Mouse (Mus musculus): ENCODE results near the gene Entpd2. TPM values are rescaled to one million over a fixed set of nuclear protein-coding genes. Genes with fewer than 3 reads are reported as not detected.

Gene Entpd2
- total and polyA plus RNA-seq, 3 experiments = not detected

DNA sequence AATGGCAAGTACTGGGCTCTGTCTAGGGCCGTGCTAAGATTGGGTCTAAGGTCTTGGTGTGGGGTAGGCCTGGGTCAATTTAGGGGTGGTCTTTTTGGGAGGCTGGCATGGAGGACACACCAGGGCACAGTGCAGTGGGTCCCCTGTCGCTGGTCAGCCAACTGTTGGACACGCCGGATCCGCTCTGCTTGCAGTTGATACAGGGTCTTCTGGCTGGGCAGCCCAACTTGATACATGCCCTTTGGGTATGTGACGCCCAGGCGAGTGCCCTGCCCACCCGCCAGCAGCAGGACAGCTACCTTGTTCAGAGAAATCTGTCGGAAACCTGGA lies 30.9 kb upstream of the Entpd2 start:
- Histone ChIP-seq H3K27ac (ENCODE audit: control insufficient read depth, low read depth, low read length) (no peak overlapping the region), H3K79me2 (ENCODE audit: control insufficient read depth, insufficient read depth, low read length, poor library complexity) (no peaks in the 10 kb centered on the region), H3K9me3 (replicated peaks; ENCODE audit: insufficient read depth, low read length) (no peaks in the 10 kb centered on the region), H3K4me1 (ENCODE audit: control insufficient read depth in 1 of 2, insufficient read depth in 2 of 2, low read length in 2 of 2) (peaks cover 3 to 11% of the 10 kb centered on the region in 2 experiments; a peak in 3 of 4 replicates), H3K4me3 (ENCODE audit: control insufficient read depth in 1 of 2, insufficient read depth in 1 of 2, low read depth in 2 of 2, low read length in 2 of 2) (peak overlapping the region; percentile 76 to 91), H3K9ac (ENCODE audit: control insufficient read depth, low read depth, low read length, poor library complexity, severe bottlenecking) (peak overlapping the region; percentile 68), H3K36me3 (ENCODE audit: control insufficient read depth in 1 of 2, insufficient read depth in 2 of 2, low read length in 2 of 2) (peaks cover 0 to 3% of the 10 kb centered on the region in 2 experiments; a peak in 2 of 4 replicates), H3K27me3 (ENCODE audit: control insufficient read depth in 1 of 2, insufficient read depth in 2 of 2, low read length in 2 of 2) (no peaks in the 10 kb centered on the region)
- no peak for TF ChIP-seq MAFK (IDR thresholded peaks at IDR 0.05; ENCODE audit: borderline replicate concordance, low read depth, low read length)
- no peak for TF ChIP-seq ZNF384 (IDR thresholded peaks at IDR 0.05; ENCODE audit: low read depth, low read length)
- no peak for TF ChIP-seq MYC (IDR thresholded peaks at IDR 0.05; ENCODE audit: low read depth, low read length)
- TF ChIP-seq MXI1 (IDR thresholded peaks at IDR 0.05; ENCODE audit: low read depth, low read length) = no peak
- TF ChIP-seq CHD2 (IDR thresholded peaks at IDR 0.05; ENCODE audit: low read length) = no peak
- no peak for TF ChIP-seq ZC3H11A (IDR thresholded peaks at IDR 0.05; ENCODE audit: low read depth, low read length)
- no peak for TF ChIP-seq NRF1 (IDR thresholded peaks at IDR 0.05; ENCODE audit: insufficient read depth, low read depth, low read length, poor library complexity, severe bottlenecking)
- no peak for TF ChIP-seq SIN3A (IDR thresholded peaks at IDR 0.05; ENCODE audit: low read length)
- no peak for TF ChIP-seq E2F4 (IDR thresholded peaks at IDR 0.05; ENCODE audit: borderline replicate concordance, low read depth, low read length)
- TF ChIP-seq ZMIZ1 (IDR thresholded peaks at IDR 0.05; ENCODE audit: low read depth, low read length) = no peak
- no peak for TF ChIP-seq GABPA (IDR thresholded peaks at IDR 0.05; ENCODE audit: low read depth, low read length)
- no peak for TF ChIP-seq MYB (IDR thresholded peaks at IDR 0.05; ENCODE audit: low read depth, low read length)
- TF ChIP-seq NELFE (IDR thresholded peaks at IDR 0.05; ENCODE audit: low read depth, low read length) = no peak
- no peak for TF ChIP-seq TCF12 (IDR thresholded peaks at IDR 0.05; ENCODE audit: low read depth, low read length)
- TF ChIP-seq ETS1 (IDR thresholded peaks at IDR 0.05; ENCODE audit: low read depth, low read length) = no peak
- TF ChIP-seq MAX (IDR thresholded peaks at IDR 0.05; ENCODE audit: low read length) = no peak
- no peak for TF ChIP-seq RCOR1 (IDR thresholded peaks at IDR 0.05; ENCODE audit: low read depth, low read length)
- no peak for TF ChIP-seq MEF2A (IDR thresholded peaks at IDR 0.05; ENCODE audit: extremely low read depth, insufficient replicate concordance, low read depth, low read length, poor library complexity, severe bottlenecking)
- no peak for TF ChIP-seq HCFC1 (IDR thresholded peaks at IDR 0.05; ENCODE audit: low read depth, low read length)
- TF ChIP-seq CTCF (IDR thresholded peaks at IDR 0.05 in 2 of 3, conservative IDR thresholded peaks at IDR 0.05 in 1 of 3; ENCODE audit: control insufficient read depth in 1 of 3, insufficient read depth in 1 of 3, low read depth in 2 of 3, low read length in 3 of 3, poor library complexity in 1 of 3, severe bottlenecking in 1 of 3) = no peak
- no peak for DNase-seq (ENCODE audit: low read depth, low spot score)

GRCm38 (mm10) chr2:25365091-25365761 lies 30.4 kb upstream of the Entpd2 start, which contains the start of gene Uap1l1:
Uap1l1 (minus strand) TSS chr2:25365682.
- peak within 1 kb of the TSS; percentile 68 for H3K9ac ChIP-seq (ENCODE audit: control insufficient read depth, low read depth, low read length, poor library complexity, severe bottlenecking)
- H3K4me1 ChIP-seq (ENCODE audit: control insufficient read depth in 1 of 2, insufficient read depth in 2 of 2, low read length in 2 of 2) = peaks cover 5 to 13% of the 10 kb centered on the region in 2 experiments
- H3K4me3 ChIP-seq (ENCODE audit: control insufficient read depth in 1 of 2, insufficient read depth in 1 of 2, low read depth in 2 of 2, low read length in 2 of 2) = peak within 1 kb of the TSS; percentile 76 to 91
- no peaks in the 10 kb centered on the region for H3K27me3 ChIP-seq (ENCODE audit: control insufficient read depth in 1 of 2, insufficient read depth in 2 of 2, low read length in 2 of 2)
- H3K79me2 ChIP-seq (ENCODE audit: control insufficient read depth, insufficient read depth, low read length, poor library complexity) = no peaks in the 10 kb centered on the region
- no peaks in the 10 kb centered on the region for H3K9me3 ChIP-seq (replicated peaks; ENCODE audit: insufficient read depth, low read length)
- DNase-seq (ENCODE audit: low read depth, low spot score) = peak; percentile 66
- 0 out of 2 replicates have a peak within 1 kb of the TSS, but pooled peaks have one; percentile 19 for H3K27ac ChIP-seq (ENCODE audit: control insufficient read depth, low read depth, low read length)
- H3K36me3 ChIP-seq (ENCODE audit: control insufficient read depth in 1 of 2, insufficient read depth in 2 of 2, low read length in 2 of 2) = peaks cover 0 to 3% of the 10 kb centered on the region in 2 experiments; a peak in 2 of 4 replicates
- peak; percentile 55 to 73; a peak in 3 of 4 replicates for TF ChIP-seq POLR2A (IDR thresholded peaks at IDR 0.05; ENCODE audit: control insufficient read depth in 1 of 2, insufficient read depth in 1 of 2, low read depth in 1 of 2, low read length in 2 of 2, poor library complexity in 1 of 2)
- peak; percentile 44; the same call in 1 of the 2 replicates for TF ChIP-seq MXI1 (IDR thresholded peaks at IDR 0.05; ENCODE audit: low read depth, low read length)
- 0 out of 2 replicates have a peak, but pooled peaks have one; percentile 10 for TF ChIP-seq ETS1 (IDR thresholded peaks at IDR 0.05; ENCODE audit: low read depth, low read length)
- TF ChIP-seq MYB (IDR thresholded peaks at IDR 0.05; ENCODE audit: low read depth, low read length) = no peak
- no peak for TF ChIP-seq MYC (IDR thresholded peaks at IDR 0.05; ENCODE audit: low read depth, low read length)
- no peak for TF ChIP-seq E2F4 (IDR thresholded peaks at IDR 0.05; ENCODE audit: borderline replicate concordance, low read depth, low read length)
- no peak for TF ChIP-seq ZNF384 (IDR thresholded peaks at IDR 0.05; ENCODE audit: low read depth, low read length)
- TF ChIP-seq TAL1 (IDR thresholded peaks at IDR 0.05; ENCODE audit: low read length) = 0 out of 2 replicates have a peak, but pooled peaks have one; percentile 6
- no peak for TF ChIP-seq CHD2 (IDR thresholded peaks at IDR 0.05; ENCODE audit: low read length)
- 0 out of 2 replicates have a peak, but pooled peaks have one; percentile 19 for TF ChIP-seq HCFC1 (IDR thresholded peaks at IDR 0.05; ENCODE audit: low read depth, low read length)
- 0 out of 4 replicates have a peak, but pooled peaks of 1 of the 2 experiments have one; percentile 39 for TF ChIP-seq USF2 (IDR thresholded peaks at IDR 0.05; ENCODE audit: borderline replicate concordance in 1 of 2, insufficient read depth in 1 of 2, low read depth in 1 of 2, low read length in 2 of 2)
- peak; percentile 45; the same call in 1 of the 2 replicates for TF ChIP-seq MAX (IDR thresholded peaks at IDR 0.05; ENCODE audit: low read length)
- no peak for TF ChIP-seq EP300 (IDR thresholded peaks at IDR 0.05; ENCODE audit: low read depth in 1 of 2, low read length in 2 of 2)
- peak; percentile 89 for TF ChIP-seq BHLHE40 (IDR thresholded peaks at IDR 0.05; ENCODE audit: borderline replicate concordance, low read depth, low read length)
- peak; percentile 78 for TF ChIP-seq USF1 (IDR thresholded peaks at IDR 0.05; ENCODE audit: low read depth, low read length)
- TF ChIP-seq JUND (IDR thresholded peaks at IDR 0.05; ENCODE audit: low read depth, low read length) = no peak
- TF ChIP-seq TBP (IDR thresholded peaks at IDR 0.05; ENCODE audit: low read depth, low read length) = no peak
- peak; percentile 56 for TF ChIP-seq NELFE (IDR thresholded peaks at IDR 0.05; ENCODE audit: low read depth, low read length)
